Mouse (Mus musculus): ENCODE measurements around the gene Cldn12. TPM values are rescaled to one million over a fixed set of nuclear protein-coding genes. Genes with fewer than 3 reads are reported as not detected.

The Cldn12 gene
- total RNA-seq, 1 experiment: 42.9 TPM

DNA sequence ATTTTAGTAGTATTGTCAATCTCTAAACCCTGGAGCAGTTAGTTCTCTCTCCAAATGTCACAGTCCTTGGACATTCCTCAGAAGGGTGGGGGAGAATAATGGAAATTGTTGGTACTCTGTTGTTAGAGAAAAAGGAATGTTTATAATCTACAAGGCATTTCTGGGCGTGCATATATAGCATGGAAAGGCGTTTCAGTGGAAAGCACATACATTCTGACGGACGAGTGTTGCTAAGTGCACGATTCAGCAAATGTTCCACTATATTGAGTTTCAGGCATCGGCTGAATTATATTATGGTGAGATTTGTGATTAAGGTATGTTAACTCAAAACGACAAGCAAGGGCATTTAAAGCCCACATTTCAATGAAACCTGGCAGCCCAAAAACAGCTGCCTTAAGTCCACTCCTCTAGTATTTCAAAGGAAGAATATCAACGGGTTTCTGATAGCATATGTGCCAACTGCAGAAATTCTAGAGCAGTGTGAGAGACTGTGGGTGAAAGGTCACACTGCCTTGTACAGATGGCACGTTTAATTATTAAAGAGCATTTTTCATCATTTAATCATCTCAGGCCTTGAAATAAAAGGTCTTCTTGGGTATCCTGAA lies 31.4 kb downstream of the Cldn12 start:
- Histone ChIP-seq H3K9ac (ENCODE audit: insufficient read depth, low read depth, low read length, poor library complexity, severe bottlenecking) (no peak overlapping the region), H3K36me3 (ENCODE audit: control insufficient read depth, insufficient read depth, low read length, poor library complexity, severe bottlenecking) (no peaks in the 10 kb centered on the region), H3K4me1 (ENCODE audit: control insufficient read depth in 2 of 2, insufficient read depth in 2 of 2, low read length in 2 of 2, poor library complexity in 1 of 2) (no peaks in the 10 kb centered on the region), H3K27ac (ENCODE audit: insufficient read depth, low read depth, low read length, poor library complexity, severe bottlenecking) (no peak overlapping the region), H3K9me3 (ENCODE audit: control insufficient read depth, insufficient read depth, low read depth, low read length) (no peaks in the 10 kb centered on the region), H3K4me3 (ENCODE audit: insufficient read depth in 1 of 2, low read depth in 1 of 2, low read length in 2 of 2, poor library complexity in 1 of 2, severe bottlenecking in 1 of 2) (no peak overlapping the region)
- TF ChIP-seq MAFK (IDR thresholded peaks at IDR 0.05; ENCODE audit: insufficient read depth, low read depth, low read length): no peak
- TF ChIP-seq HCFC1 (IDR thresholded peaks at IDR 0.05; ENCODE audit: borderline replicate concordance, insufficient read depth, low read length): no peak
- no peak for TF ChIP-seq CHD2 (IDR thresholded peaks at IDR 0.05; ENCODE audit: low read depth, low read length)
- no peak for TF ChIP-seq ZC3H11A (IDR thresholded peaks at IDR 0.05; ENCODE audit: borderline replicate concordance, low read depth, low read length)
- TF ChIP-seq ZNF384 (IDR thresholded peaks at IDR 0.05; ENCODE audit: low read depth, low read length): no peak
- no peak for DNase-seq (ENCODE audit: low read depth, low spot score)
- in situ Hi-C loops (cut with MboI; ENCODE audit: low sequenced_read_pairs in 2 of 2, unreplicated experiment in 2 of 2): loop anchor here in 1 of 2 experiments (10.0 kb wide), 1 partner anchor 519 kb away; no protein-coding TSS in a partner anchor

- no peaks in the 10 kb centered on the region for H3K4me1 ChIP-seq (ENCODE audit: control insufficient read depth in 2 of 2, insufficient read depth in 2 of 2, low read length in 2 of 2, poor library complexity in 1 of 2)
- in situ Hi-C loops (cut with MboI; ENCODE audit: low sequenced_read_pairs in 2 of 2, unreplicated experiment in 2 of 2): loop anchor here in 1 of 2 experiments (10.0 kb wide), 1 partner anchor 517 kb away; no protein-coding TSS in a partner anchor
- TF ChIP-seq MAFK (IDR thresholded peaks at IDR 0.05; ENCODE audit: insufficient read depth, low read depth, low read length) (no peak), CHD2 (IDR thresholded peaks at IDR 0.05; ENCODE audit: low read depth, low read length) (no peak), HCFC1 (IDR thresholded peaks at IDR 0.05; ENCODE audit: borderline replicate concordance, insufficient read depth, low read length) (no peak), ZC3H11A (IDR thresholded peaks at IDR 0.05; ENCODE audit: borderline replicate concordance, low read depth, low read length) (no peak), ZNF384 (IDR thresholded peaks at IDR 0.05; ENCODE audit: low read depth, low read length) (no peak)
- DNase-seq (ENCODE audit: low read depth, low spot score): no peak
- no peak overlapping the region for H3K4me3 ChIP-seq (ENCODE audit: insufficient read depth in 1 of 2, low read depth in 1 of 2, low read length in 2 of 2, poor library complexity in 1 of 2, severe bottlenecking in 1 of 2)
- no peak overlapping the region for H3K27ac ChIP-seq (ENCODE audit: insufficient read depth, low read depth, low read length, poor library complexity, severe bottlenecking)
- no peaks in the 10 kb centered on the region for H3K9me3 ChIP-seq (ENCODE audit: control insufficient read depth, insufficient read depth, low read depth, low read length)
- no peaks in the 10 kb centered on the region for H3K36me3 ChIP-seq (ENCODE audit: control insufficient read depth, insufficient read depth, low read length, poor library complexity, severe bottlenecking)
- H3K9ac ChIP-seq (ENCODE audit: insufficient read depth, low read depth, low read length, poor library complexity, severe bottlenecking): no peak overlapping the region
Observed at GRCm38 (mm10) chr5:5481662-5482061, 33.1 kb downstream of the Cldn12 start.

GRCm38 (mm10) chr5:5479043-5479442 lies 35.7 kb downstream of the Cldn12 start, which contains the start of gene 1700015F17Rik:
Gene 1700015F17Rik, minus strand, starts transcription at chr5:5479143.
- no peak within 1 kb of the TSS for H3K27ac ChIP-seq (ENCODE audit: insufficient read depth, low read depth, low read length, poor library complexity, severe bottlenecking)
- H3K4me1 ChIP-seq (ENCODE audit: control insufficient read depth in 2 of 2, insufficient read depth in 2 of 2, low read length in 2 of 2, poor library complexity in 1 of 2): no peaks in the 10 kb centered on the region
- DNase-seq (ENCODE audit: low read depth, low spot score): no peak
- no peak within 1 kb of the TSS for H3K9ac ChIP-seq (ENCODE audit: insufficient read depth, low read depth, low read length, poor library complexity, severe bottlenecking)
- no peaks in the 10 kb centered on the region for H3K36me3 ChIP-seq (ENCODE audit: control insufficient read depth, insufficient read depth, low read length, poor library complexity, severe bottlenecking)
- in situ Hi-C loops (cut with MboI; ENCODE audit: low sequenced_read_pairs in 2 of 2, unreplicated experiment in 2 of 2): no loop called here
- no peak within 1 kb of the TSS for H3K4me3 ChIP-seq (ENCODE audit: insufficient read depth in 1 of 2, low read depth in 1 of 2, low read length in 2 of 2, poor library complexity in 1 of 2, severe bottlenecking in 1 of 2)
- no peaks in the 10 kb centered on the region for H3K9me3 ChIP-seq (ENCODE audit: control insufficient read depth, insufficient read depth, low read depth, low read length)
- TF ChIP-seq CHD2 (IDR thresholded peaks at IDR 0.05; ENCODE audit: low read depth, low read length): no peak
- no peak for TF ChIP-seq HCFC1 (IDR thresholded peaks at IDR 0.05; ENCODE audit: borderline replicate concordance, insufficient read depth, low read length)
- TF ChIP-seq ZC3H11A (IDR thresholded peaks at IDR 0.05; ENCODE audit: borderline replicate concordance, low read depth, low read length): no peak
- TF ChIP-seq MAFK (IDR thresholded peaks at IDR 0.05; ENCODE audit: insufficient read depth, low read depth, low read length): no peak
- TF ChIP-seq ZNF384 (IDR thresholded peaks at IDR 0.05; ENCODE audit: low read depth, low read length): no peak

DNA sequence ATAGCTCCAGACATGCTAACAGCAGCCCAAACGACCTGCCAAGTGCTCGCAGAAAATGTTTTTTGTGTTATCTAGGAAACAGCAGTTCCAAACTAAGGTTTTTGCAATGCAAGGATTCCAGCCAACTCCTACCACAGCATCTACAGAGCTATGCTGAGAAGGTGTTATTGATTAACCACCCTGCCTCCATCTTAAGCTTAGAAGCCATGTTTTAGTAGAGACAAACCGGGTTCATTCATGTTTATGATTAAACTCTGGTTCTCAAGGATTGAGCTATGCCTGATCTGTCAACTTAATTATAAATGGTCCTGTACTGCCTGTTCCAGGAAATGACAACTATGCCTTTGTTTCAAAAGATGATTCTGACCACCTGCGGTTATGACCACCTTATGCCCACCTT lies 38.6 kb downstream of the Cldn12 start:
- TF ChIP-seq CHD2 (IDR thresholded peaks at IDR 0.05; ENCODE audit: low read depth, low read length) (no peak), ZNF384 (IDR thresholded peaks at IDR 0.05; ENCODE audit: low read depth, low read length) (no peak), ZC3H11A (IDR thresholded peaks at IDR 0.05; ENCODE audit: borderline replicate concordance, low read depth, low read length) (no peak), MAFK (IDR thresholded peaks at IDR 0.05; ENCODE audit: insufficient read depth, low read depth, low read length) (no peak)
- no peak overlapping the region for H3K4me3 ChIP-seq (ENCODE audit: insufficient read depth in 1 of 2, low read depth in 1 of 2, low read length in 2 of 2, poor library complexity in 1 of 2, severe bottlenecking in 1 of 2)
- H3K9ac ChIP-seq (ENCODE audit: insufficient read depth, low read depth, low read length, poor library complexity, severe bottlenecking): no peak overlapping the region
- H3K27ac ChIP-seq (ENCODE audit: insufficient read depth, low read depth, low read length, poor library complexity, severe bottlenecking): no peak overlapping the region
- no peaks in the 10 kb centered on the region for H3K4me1 ChIP-seq (ENCODE audit: control insufficient read depth in 2 of 2, insufficient read depth in 2 of 2, low read length in 2 of 2, poor library complexity in 1 of 2)
- no peaks in the 10 kb centered on the region for H3K9me3 ChIP-seq (ENCODE audit: control insufficient read depth, insufficient read depth, low read depth, low read length)
- in situ Hi-C loops (cut with MboI; ENCODE audit: low sequenced_read_pairs in 2 of 2, unreplicated experiment in 2 of 2): no loop called here
- no peak for DNase-seq (ENCODE audit: low read depth, low spot score)
- H3K36me3 ChIP-seq (ENCODE audit: control insufficient read depth, insufficient read depth, low read length, poor library complexity, severe bottlenecking): no peaks in the 10 kb centered on the region
